Mouse (Mus musculus): ENCODE results near the gene Lamc3.

GRCm38 (mm10) chr2:31966801-31967200 lies 79.7 kb downstream of the Lamc3 start:
- TF ChIP-seq CTCF (IDR thresholded peaks at IDR 0.05; ENCODE audit: low read depth) (no peak), EP300 (IDR thresholded peaks at IDR 0.05; ENCODE audit: low read depth) (no peak)

Data from liver, postnatal 0 days (tissue).